Mouse (Mus musculus) gastrocnemius, adult 8-10 months (tissue): ENCODE results near the gene Olfr584. TPM values are rescaled to one million over a fixed set of nuclear protein-coding genes. Genes with fewer than 3 reads are reported as not detected.

Source experiments
- DNase-seq, 2 experiments: peaks; one replicate each; pipeline ENCODE4 v3.0.0; 2022; ENCODE audit warnings: low spot score in 2 of 2
- total RNA-seq, 4 experiments: library from RNA; stranded (reverse); gene quantifications; 2 replicates each; pipeline ENCODE4 v1.2.4; 2022

The Olfr584 gene
- not detected for total RNA-seq

- DNase-seq = no peak
Measured at GRCm38 (mm10) chr7:103081585-103081984, at the start of gene Olfr584. Olfr584 (plus strand) TSS chr7:103081885.

DNA sequence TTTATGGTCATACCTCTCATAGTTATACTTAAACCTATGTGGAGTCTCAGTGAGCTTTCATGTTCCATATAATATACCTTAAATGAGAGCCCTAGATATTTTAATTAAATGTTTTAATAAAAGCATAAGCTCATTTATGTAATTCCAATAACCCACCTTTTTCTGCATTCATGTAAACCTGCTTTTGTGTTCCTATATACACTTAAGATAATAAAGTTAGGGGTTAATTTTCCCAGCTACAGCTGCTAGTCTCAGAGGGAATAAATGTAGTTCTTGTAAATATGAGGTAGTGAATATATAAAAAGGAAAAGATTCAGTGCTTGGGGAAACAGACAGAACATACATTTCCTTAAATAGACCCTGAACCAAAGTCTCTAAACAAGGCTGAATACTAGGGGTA is 44.0 kb upstream of the Olfr584 start, which contains the start of gene Olfr582:
Gene Olfr582, plus strand, starts transcription at position 301 of the 400 bp plus-strand sequence.
- DNase-seq = no peak

DNA sequence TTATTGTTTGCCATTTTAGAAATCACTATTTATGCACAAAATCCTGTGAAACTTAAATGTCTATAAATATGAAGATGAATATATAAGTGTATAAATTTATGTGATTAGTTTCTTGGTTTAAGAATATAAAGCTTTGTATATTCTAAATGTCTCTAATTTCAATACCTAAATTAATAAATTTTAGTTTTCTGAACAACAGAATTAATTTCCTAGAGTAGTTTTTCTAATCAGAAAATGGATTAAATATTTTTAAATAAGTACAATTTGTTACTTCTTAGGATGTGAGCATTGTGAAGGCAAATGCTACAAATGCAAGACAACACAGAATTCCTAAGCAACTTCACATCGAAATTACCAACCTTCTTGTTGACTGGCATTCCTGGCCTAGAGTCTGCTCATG is 30.7 kb upstream of the Olfr584 start, which contains the start of gene Olfr583:
Gene Olfr583, plus strand, starts transcription at position 301 of the 400 bp plus-strand sequence.
- DNase-seq = no peak

DNA sequence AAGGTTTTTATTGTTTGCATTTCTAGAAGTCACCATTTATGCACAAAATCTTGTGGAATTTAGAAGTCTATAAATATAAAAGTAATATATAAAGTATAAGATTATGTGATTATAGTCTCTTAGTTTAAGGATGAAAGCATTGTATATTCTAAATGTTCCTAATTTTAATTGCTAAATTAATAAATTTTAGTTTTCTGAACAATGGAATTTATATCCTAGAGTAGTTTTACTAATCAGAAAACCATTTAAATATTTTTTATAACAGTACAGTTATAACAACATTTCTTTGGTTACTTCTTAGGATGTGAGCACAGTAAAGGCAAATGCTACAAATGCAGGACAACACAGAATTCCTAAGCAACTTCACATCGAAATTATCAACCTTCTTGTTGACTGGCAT is 15.7 kb downstream of the Olfr584 start, which contains the start of gene Olfr585:
Gene Olfr585, plus strand, starts transcription at position 301 of the 400 bp plus-strand sequence.
- DNase-seq = no peak

DNA sequence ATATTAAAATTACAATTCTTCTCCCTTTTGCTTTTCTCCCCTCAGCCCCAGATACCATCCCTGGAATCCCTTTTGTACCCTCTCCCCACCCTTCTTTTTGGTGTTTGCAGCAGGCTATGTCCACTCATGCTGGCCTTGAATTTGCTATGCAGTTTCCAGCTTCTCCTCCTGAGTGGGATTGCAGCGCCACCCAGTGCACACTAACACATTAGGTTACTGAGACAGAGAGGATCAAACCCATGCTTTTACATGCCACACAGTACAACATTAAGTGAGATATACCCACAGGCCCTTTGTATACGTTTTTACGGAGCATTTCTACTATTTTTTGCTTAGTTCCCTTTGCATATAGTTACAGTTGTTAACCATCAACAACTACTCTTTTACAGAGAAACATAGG is 37.7 kb downstream of the Olfr584 start:
- no peak for DNase-seq

DNA sequence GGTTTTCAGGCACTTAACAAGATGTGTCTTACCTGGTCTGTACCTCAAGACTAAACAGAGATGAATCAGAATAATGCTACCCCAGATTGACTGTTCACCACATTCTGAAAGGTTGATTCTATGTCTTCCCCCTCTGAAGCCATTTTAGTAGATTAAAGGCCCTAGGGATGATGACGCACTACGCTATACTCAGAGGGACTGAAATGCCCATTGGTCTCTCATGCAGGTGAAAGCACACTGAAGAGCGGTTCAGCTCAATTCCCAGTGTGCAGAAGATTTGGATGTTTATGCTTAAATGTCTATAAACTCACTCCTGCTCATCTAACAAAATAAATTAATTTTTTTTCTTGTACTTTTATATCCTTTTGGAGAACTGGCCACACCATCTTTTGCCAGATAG is 43.9 kb downstream of the Olfr584 start, which contains the start of gene Olfr586:
Gene Olfr586, minus strand, starts transcription at position 101 of the 400 bp plus-strand sequence.
- DNase-seq = no peak

Other genes with a start within 250 kb of the Olfr584 start
- gene Olfr566, start 223.1 kb upstream of the Olfr584 start, total RNA-seq = not detected
- not detected for gene Olfr568, start 204.8 kb upstream of the Olfr584 start, total RNA-seq
- not detected for gene Olfr569, start 191.0 kb upstream of the Olfr584 start, total RNA-seq
- not detected for gene Olfr570, start 187.3 kb upstream of the Olfr584 start, total RNA-seq
- not detected for gene Olfr571, start 164.3 kb upstream of the Olfr584 start, total RNA-seq
- gene Olfr572, start 157.5 kb upstream of the Olfr584 start, total RNA-seq = not detected
- gene Olfr573-ps1, start 139.3 kb upstream of the Olfr584 start, total RNA-seq = not detected
- gene Olfr574, start 133.4 kb upstream of the Olfr584 start, total RNA-seq = not detected
- gene Olfr575, start 123.1 kb upstream of the Olfr584 start, total RNA-seq = not detected
- not detected for gene Olfr576, start 119.2 kb upstream of the Olfr584 start, total RNA-seq
- gene Olfr577, start 105.9 kb upstream of the Olfr584 start, total RNA-seq = not detected
- not detected for gene Olfr578, start 92.6 kb upstream of the Olfr584 start, total RNA-seq
- not detected for gene Olfr582, start 43.9 kb upstream of the Olfr584 start, total RNA-seq
- gene Olfr583, start 30.6 kb upstream of the Olfr584 start, total RNA-seq = not detected
- not detected for gene Olfr585, start 15.8 kb downstream of the Olfr584 start, total RNA-seq
- not detected for gene Olfr586, start 43.8 kb downstream of the Olfr584 start, total RNA-seq
- gene Olfr588-ps1, start 59.0 kb downstream of the Olfr584 start, total RNA-seq = not detected
- gene Olfr589, start 74.5 kb downstream of the Olfr584 start, total RNA-seq = not detected
- gene Olfr591, start 96.5 kb downstream of the Olfr584 start, total RNA-seq = not detected
- not detected for gene Olfr592, start 102.9 kb downstream of the Olfr584 start, total RNA-seq
- gene Olfr593, start 130.0 kb downstream of the Olfr584 start, total RNA-seq = not detected
- not detected for gene Olfr594, start 135.1 kb downstream of the Olfr584 start, total RNA-seq
- not detected for gene Usp17ld, start 170.6 kb downstream of the Olfr584 start, total RNA-seq
- not detected for gene Olfr596, start 223.8 kb downstream of the Olfr584 start, total RNA-seq
- not detected for gene Olfr597, start 234.4 kb downstream of the Olfr584 start, total RNA-seq
- gene Olfr598, start 241.7 kb downstream of the Olfr584 start, total RNA-seq = not detected